Mouse (Mus musculus) thymus, postnatal 0 days (tissue): ENCODE results near the gene Itih5. TPM values are rescaled to one million over a fixed set of nuclear protein-coding genes. Genes with fewer than 3 reads are reported as not detected.
A peak's percentile ranks its signal among the peaks of the same experiment; 100 is the strongest.

Experiments used
- DNase-seq: peaks from one replicate; pipeline ENCODE4 v3.0.0-alpha.2; 2015; ENCODE audit warnings: low spot score
- polyA plus RNA-seq: library from polyadenylated mRNA; unstranded; fragments of >200 nt; fragmentation: Nextera tagmentation; extraction: Ambion mirVana; gene quantifications from 2 replicates; pipeline ENCODE4 v1.2.1, GENCODE M21; 2015

Itih5 gene
- polyA plus RNA-seq, 1 experiment from 2014 or later = 3.6 TPM

GRCm38 (mm10) chr2:10167283-10167682, 13.9 kb downstream of the Itih5 start:
- DNase-seq = no peak

- no peak for DNase-seq
Observed at GRCm38 (mm10) chr2:10168016-10168415, 14.6 kb downstream of the Itih5 start.

- DNase-seq = no peak
Observed at GRCm38 (mm10) chr2:10169991-10170390, 16.6 kb downstream of the Itih5 start.

GRCm38 (mm10) chr2:10193553-10193952, 40.2 kb downstream of the Itih5 start:
- DNase-seq = no peak

GRCm38 (mm10) chr2:10195162-10195561, 41.8 kb downstream of the Itih5 start:
- DNase-seq = no peak

- DNase-seq = no peak
Observed at GRCm38 (mm10) chr2:10199326-10199725, 46.0 kb downstream of the Itih5 start.

GRCm38 (mm10) chr2:10200736-10201285, 47.4 kb downstream of the Itih5 start:
- no peak for DNase-seq

GRCm38 (mm10) chr2:10204301-10204700, 50.9 kb downstream of the Itih5 start:
- no peak for DNase-seq

GRCm38 (mm10) chr2:10213468-10213867, 60.1 kb downstream of the Itih5 start:
- no peak for DNase-seq

- DNase-seq = no peak
Observed at GRCm38 (mm10) chr2:10215876-10216565, 62.6 kb downstream of the Itih5 start.

- no peak for DNase-seq
Observed at GRCm38 (mm10) chr2:10216566-10217247, 63.3 kb downstream of the Itih5 start.

GRCm38 (mm10) chr2:10221862-10222261, 68.5 kb downstream of the Itih5 start:
- DNase-seq = no peak

- no peak for DNase-seq
Observed at GRCm38 (mm10) chr2:10226907-10227306, 73.5 kb downstream of the Itih5 start.

GRCm38 (mm10) chr2:10231971-10232370, 78.6 kb downstream of the Itih5 start:
- no peak for DNase-seq

- DNase-seq = no peak
Observed at GRCm38 (mm10) chr2:10236554-10236953, 83.2 kb downstream of the Itih5 start.

GRCm38 (mm10) chr2:10242970-10243369, 89.6 kb downstream of the Itih5 start:
- no peak for DNase-seq

- no peak for DNase-seq
Observed at GRCm38 (mm10) chr2:10250441-10250840, 97.1 kb downstream of the Itih5 start.

GRCm38 (mm10) chr2:10250926-10251325, 97.6 kb downstream of the Itih5 start:
- DNase-seq = no peak

- DNase-seq = no peak
Observed at GRCm38 (mm10) chr2:10251466-10251865, 98.1 kb downstream of the Itih5 start.

GRCm38 (mm10) chr2:10252016-10252415, 98.6 kb downstream of the Itih5 start:
- no peak for DNase-seq

GRCm38 (mm10) chr2:10253351-10253750, 100.0 kb downstream of the Itih5 start:
- no peak for DNase-seq

- peak; percentile 3 for DNase-seq
Observed at GRCm38 (mm10) chr2:10256949-10257348, 103.6 kb downstream of the Itih5 start.

GRCm38 (mm10) chr2:10258312-10258711, 104.9 kb downstream of the Itih5 start:
- peak; percentile 3 for DNase-seq
